Mouse (Mus musculus) brain, embryonic 14.5 days (tissue): ENCODE data around the gene Lrrn4.

Experiments used
- CTCF ChIP-seq: fragments of 200-500 bp; IDR thresholded peaks from 2 replicates; pipeline ENCODE4 v1.5.1; 2012; ENCODE audit warnings: inconsistent platforms, mild to moderate bottlenecking, moderate library complexity, borderline replicate concordance; ENCODE audit not compliant: insufficient read depth, insufficient read length; ENCODE audit errors: extremely low read depth
- POLR2A ChIP-seq: fragments of 200-500 bp; IDR thresholded peaks from 2 replicates; pipeline ENCODE4 v1.6.1; 2012; ENCODE audit warnings: mild to moderate bottlenecking, inconsistent platforms, borderline replicate concordance; ENCODE audit not compliant: poor library complexity, insufficient read depth, insufficient read length, severe bottlenecking; ENCODE audit errors: extremely low read depth

DNA sequence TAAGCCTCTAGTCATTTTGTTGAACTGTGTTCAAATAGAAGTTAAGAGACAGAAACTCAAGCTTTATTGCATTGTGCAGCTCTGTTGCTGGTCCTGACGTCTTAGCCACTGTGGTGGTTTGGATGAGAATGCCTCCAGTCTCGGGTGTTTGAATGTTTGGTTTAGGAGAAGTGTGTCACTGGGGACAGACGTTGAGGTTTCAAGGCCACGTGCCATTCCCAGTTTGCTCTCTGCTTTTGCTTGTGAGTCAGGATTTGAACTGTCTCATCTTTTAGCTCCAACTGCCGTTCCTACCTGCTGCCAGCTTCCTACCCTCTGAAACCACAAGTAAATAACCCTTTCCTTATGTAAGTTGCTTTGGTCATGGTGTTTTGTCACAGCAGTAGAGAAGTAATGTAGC is 13.2 kb downstream of the Lrrn4 start:
- no peak for TF ChIP-seq CTCF
- TF ChIP-seq POLR2A, result no peak
